Mouse (Mus musculus): ENCODE measurements at regions not wholly inside any gene's neighbourhood (a gene's known extent, or its start where the extent isn't known, plus 50 kb on each side); places are given as distances from the start of the nearest gene placed in this dataset.

- no peak for DNase-seq (ENCODE audit: low spot score in 2 of 2)
Measured at GRCm38 (mm10) chr4:56619803-56620202, 120.1 kb upstream of the Gm26657 start.

GRCm38 (mm10) chr4:56619054-56619453, 120.8 kb upstream of the Gm26657 start:
- DNase-seq (ENCODE audit: low spot score in 2 of 2) = no peak

DNA sequence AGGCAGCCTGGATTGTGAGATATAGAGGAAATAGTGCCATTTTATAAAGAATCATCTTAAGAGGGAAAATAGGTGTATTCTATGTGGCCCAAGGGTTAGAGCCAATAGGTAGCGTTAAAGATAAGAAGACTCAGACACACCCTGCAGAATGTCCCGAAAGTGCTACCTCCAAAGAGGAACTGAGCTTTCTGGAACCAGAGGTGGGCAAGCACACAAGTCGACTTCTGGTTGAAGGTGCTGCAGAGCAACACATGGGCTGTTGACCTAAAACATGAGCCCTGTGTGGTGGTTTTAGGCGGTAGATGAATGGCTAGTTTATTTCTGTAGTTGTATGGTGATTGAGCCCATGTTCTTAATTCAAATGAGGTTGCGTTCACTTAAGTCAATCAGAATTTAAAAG, 121.4 kb upstream of the Gm26657 start:
- no peak for DNase-seq (ENCODE audit: low spot score in 2 of 2)

GRCm38 (mm10) chr4:56617661-56618360, 122.1 kb upstream of the Gm26657 start:
- no peak for DNase-seq (ENCODE audit: low spot score in 2 of 2)

DNA sequence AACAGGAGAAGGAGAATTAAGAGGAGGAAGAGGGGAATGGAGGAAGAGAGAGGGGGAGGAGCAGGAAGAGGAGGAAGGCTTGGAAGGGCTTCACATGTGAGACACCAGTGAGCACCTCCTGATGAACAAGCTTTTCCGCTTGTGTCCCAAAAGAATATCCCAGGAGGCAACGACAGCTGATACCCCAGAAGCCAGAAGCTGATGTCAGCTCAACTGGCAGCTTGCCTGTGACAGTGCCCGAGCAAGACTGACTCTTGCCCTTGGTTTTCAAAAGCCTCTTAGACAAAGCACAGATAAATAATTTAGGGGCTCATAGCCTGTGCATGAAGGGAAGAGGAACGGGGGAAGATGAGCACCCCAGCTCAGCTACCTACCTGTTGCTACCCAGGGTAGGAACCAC, 127.5 kb upstream of the Gm26657 start:
- no peak for DNase-seq (ENCODE audit: low spot score in 2 of 2)

DNA sequence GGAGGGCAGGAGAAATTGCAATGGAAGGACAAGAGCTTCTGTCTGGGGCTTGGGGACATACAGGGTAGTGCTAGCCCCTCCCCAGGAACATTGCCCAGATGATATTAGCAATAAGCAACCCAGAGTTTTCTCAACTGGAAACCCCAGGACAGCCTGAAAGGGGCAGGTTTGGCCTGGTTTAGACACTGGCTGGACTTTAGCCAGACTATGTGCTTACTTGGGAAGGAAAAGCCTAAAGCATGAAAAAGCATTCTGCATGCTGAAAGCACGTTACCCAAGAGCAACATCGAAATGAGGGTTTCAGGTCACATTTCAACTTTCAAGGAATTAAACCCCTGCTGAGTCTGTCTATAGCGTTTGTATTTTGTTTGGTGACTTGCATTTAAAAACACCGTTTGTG, 128.1 kb upstream of the Gm26657 start:
- no peak for DNase-seq (ENCODE audit: low spot score in 2 of 2)

GRCm38 (mm10) chr4:56610273-56610672, 129.6 kb upstream of the Gm26657 start:
- no peak for DNase-seq (ENCODE audit: low spot score in 2 of 2)

DNA sequence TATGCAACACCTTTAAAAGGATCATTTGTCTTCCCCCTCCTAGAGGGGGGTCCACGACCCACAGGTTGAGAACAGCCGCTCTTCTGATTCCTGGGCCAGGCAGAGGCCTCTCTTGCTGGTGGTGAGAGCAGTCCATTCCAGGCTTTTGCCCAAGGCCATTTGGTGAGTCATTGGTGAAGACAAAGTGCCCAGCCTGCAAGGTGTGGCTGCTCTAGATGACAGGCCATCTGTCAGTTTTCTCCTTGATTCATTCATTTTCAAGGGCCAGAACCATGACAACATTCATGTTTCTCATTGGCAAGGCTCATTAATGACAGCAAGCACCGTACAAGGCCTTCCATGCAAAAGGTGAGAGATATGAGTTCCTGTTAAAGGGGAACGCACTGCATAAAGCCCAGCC, 131.2 kb upstream of the Gm26657 start:
- no peak for DNase-seq (ENCODE audit: low spot score in 2 of 2)

- DNase-seq (ENCODE audit: low spot score in 2 of 2) = no peak
Measured at GRCm38 (mm10) chr4:56598398-56598797, 141.5 kb upstream of the Gm26657 start.

DNA sequence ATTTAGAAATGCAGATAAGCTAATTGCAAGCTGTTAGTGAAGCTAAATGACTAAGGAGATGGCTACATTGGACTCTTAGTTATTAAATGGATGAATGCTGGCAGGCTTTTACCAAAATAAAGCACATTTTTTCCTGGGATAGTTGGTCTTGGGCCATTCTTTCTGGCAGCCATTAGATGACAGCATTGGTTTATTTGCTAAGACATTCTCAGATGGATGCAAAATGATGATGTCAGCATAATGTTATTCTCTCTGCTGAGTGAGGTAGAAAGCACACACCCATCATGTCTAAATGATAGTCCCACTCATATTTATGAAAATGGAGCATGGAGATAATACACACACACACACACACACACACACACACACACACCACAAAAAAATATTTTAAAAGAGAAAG, 141.9 kb upstream of the Gm26657 start:
- DNase-seq (ENCODE audit: low spot score in 2 of 2) = no peak

DNA sequence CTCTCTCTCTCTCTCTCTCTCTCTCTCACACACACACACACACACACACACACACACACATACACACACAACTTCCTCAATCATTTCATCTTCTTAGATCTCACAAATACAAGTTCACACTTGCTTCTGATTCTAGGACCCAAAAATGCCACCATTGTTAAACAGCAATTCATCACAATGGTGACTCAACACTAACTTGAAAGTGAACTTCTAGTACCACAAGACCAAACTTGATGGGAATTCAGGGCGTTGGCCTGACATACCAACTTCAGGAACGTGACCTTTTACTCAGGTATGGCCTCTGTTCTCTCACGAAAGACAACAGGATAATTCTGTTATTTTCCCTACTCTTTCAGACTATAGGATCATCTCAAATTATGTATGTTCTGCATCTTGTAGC, 157.5 kb upstream of the Gm26657 start:
- DNase-seq (ENCODE audit: low spot score in 2 of 2) = no peak

GRCm38 (mm10) chr4:56576837-56577548, 162.9 kb upstream of the Gm26657 start:
- DNase-seq (ENCODE audit: low spot score in 2 of 2) = no peak

- DNase-seq (ENCODE audit: low spot score in 2 of 2) = no peak
Measured at GRCm38 (mm10) chr4:56552126-56552525, 187.7 kb upstream of the Gm26657 start.

DNA sequence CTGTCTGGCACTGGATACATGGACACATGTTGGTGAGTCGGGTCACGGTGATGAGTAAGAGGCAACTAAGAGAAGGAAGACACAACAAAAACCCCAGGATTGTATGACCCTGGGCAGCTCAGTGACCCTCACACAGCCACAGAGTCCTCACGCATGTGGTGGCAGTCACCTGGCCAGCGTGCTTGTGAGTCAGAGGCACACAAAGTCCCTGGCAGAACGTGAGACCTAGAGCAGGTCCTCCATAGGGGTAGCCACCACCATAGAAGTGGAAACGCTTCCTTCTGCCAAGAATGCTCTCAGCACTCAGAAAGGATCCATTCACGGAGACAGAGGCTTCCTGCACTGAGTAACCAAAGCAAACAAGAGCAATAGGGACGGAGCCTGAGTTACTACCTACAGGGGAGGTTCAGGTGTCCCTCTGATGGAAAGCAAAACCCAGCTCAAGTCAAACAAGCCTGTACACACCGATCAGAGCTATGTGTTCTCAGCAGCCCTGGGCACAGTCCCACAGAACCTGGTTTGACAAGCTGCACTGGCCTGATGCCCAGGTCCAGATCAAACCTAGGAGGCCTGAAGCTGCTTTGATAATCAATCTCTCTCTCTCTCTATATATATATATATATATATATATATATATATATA, 206.4 kb upstream of the Gm26657 start:
- DNase-seq (ENCODE audit: low spot score in 2 of 2) = no peak

DNA sequence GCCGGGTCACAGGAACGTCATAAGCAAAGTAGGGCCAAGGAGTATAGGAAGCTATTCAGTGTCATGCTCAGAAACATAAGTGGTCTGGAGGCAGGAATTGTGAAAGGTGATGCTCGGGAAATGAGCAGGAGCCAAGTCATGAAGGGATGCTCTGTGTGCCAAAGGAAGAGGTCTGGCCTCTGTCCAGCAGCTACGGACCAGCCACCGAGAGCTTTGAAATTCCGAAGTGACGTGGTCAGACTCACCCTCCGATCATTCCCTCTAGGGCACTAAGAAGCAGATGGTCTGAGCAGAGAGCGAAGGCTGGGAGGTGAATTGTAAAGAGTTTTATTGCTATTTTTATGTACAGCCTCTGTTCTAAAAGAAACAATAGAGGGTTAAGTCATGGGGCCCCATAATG, 206.9 kb upstream of the Gm26657 start:
- no peak for DNase-seq (ENCODE audit: low spot score in 2 of 2)

GRCm38 (mm10) chr4:56528571-56528970, 211.3 kb upstream of the Gm26657 start:
- no peak for DNase-seq (ENCODE audit: low spot score in 2 of 2)

GRCm38 (mm10) chr4:56524430-56524985, 215.4 kb upstream of the Gm26657 start:
- no peak for DNase-seq (ENCODE audit: low spot score in 2 of 2)

GRCm38 (mm10) chr4:56507770-56508169, 232.1 kb upstream of the Gm26657 start:
- no peak for DNase-seq (ENCODE audit: low spot score in 2 of 2)

DNA sequence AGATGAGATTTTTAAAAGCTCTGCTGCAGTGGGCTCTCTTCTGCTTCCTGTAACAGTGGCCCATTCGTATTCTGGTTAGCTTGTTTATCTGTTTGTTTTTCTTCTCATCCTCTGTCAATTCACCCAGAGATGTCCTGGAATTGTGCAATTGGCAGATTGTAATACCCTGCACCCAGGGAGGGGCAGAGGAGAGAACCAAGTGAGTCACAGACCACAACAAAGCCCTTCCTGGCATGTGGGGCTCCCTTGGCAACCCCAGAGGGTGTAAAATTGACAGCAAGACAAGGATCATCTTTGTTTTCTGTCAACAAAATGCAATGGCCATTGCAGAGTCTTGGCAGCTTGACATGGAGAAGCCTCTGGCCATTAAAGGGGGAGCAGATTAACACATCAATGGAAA, 233.1 kb upstream of the Gm26657 start:
- no peak for DNase-seq (ENCODE audit: low spot score in 2 of 2)

DNA sequence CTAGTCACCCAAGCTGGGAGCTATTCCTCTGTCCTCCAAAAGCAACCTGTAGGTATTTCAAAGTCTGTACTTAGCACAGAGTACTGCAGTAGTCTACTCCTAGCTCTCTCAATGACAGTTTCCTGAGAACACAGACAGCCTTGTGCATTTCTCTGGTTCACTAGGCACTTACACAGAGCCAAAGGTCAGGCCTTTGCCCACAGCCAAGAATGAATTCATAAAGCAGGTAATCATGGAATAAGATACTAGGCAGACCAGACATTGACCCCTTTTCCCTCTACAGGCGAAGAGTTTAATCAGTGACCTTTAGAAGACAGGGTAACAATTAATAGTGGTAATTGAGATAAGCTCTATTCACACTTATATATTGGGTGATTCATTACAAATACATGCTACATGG, 233.8 kb upstream of the Gm26657 start:
- no peak for DNase-seq (ENCODE audit: low spot score in 2 of 2)

- peak in 1 of 2 experiments; percentile 15 for DNase-seq (ENCODE audit: low spot score in 2 of 2)
Measured at GRCm38 (mm10) chr4:56492537-56493221, 247.2 kb upstream of the Gm26657 start.

GRCm38 (mm10) chr4:56489361-56489760, 250.5 kb upstream of the Gm26657 start:
- no peak for DNase-seq (ENCODE audit: low spot score in 2 of 2)

Measured in spleen, postnatal 10 days (tissue).